Mouse (Mus musculus) MEL (cell line): ENCODE measurements around the gene Cxcr6. TPM values are rescaled to one million over a fixed set of nuclear protein-coding genes. Genes with fewer than 3 reads are reported as not detected.

Experiments
- DNase-seq: peaks from one replicate; pipeline ENCODE4 v3.0.0; 2011; ENCODE audit warnings: low read depth, low spot score
- H3K27ac ChIP-seq: 2 replicates; pipeline ENCODE4 v1.5.1; 2012; ENCODE audit warnings: low read depth, mild to moderate bottlenecking, control low read depth, low read length, moderate library complexity; ENCODE audit not compliant: control insufficient read depth
- H3K27me3 ChIP-seq, 2 experiments: fragments of 150-350 bp in 1 of 2; sonication (generic) in 1 of 2; 2 replicates each; pipeline ENCODE4 v1.6.1; 2012; ENCODE audit warnings: low read length in 2 of 2, mild to moderate bottlenecking in 2 of 2, improper control_type of control experiment in 1 of 2, moderate library complexity in 1 of 2; ENCODE audit not compliant: insufficient read depth in 2 of 2, control insufficient read depth in 1 of 2
- H3K36me3 ChIP-seq, 2 experiments: 2 replicates each; pipeline ENCODE4 v1.6.1; 2012 to 2014; ENCODE audit warnings: low read length in 2 of 2, improper control_type of control experiment in 1 of 2, inconsistent platforms in 1 of 2, mild to moderate bottlenecking in 1 of 2; ENCODE audit not compliant: insufficient read depth in 2 of 2, control insufficient read depth in 1 of 2
- H3K4me1 ChIP-seq, 2 experiments: fragments of 150-350 bp in 1 of 2; sonication (generic) in 1 of 2; 2 replicates each; pipeline ENCODE4 v1.6.1; 2012; ENCODE audit warnings: low read length in 2 of 2, improper control_type of control experiment in 1 of 2, mild to moderate bottlenecking in 1 of 2; ENCODE audit not compliant: insufficient read depth in 2 of 2, control insufficient read depth in 1 of 2
- H3K4me3 ChIP-seq, 2 experiments: fragments of 150-350 bp in 1 of 2; sonication (generic) in 1 of 2; 2 replicates each; pipeline ENCODE4 v1.5.1; 2012; ENCODE audit warnings: low read depth in 2 of 2, low read length in 2 of 2, mild to moderate bottlenecking in 2 of 2, moderate library complexity in 2 of 2, control low read depth in 1 of 2, improper control_type of control experiment in 1 of 2; ENCODE audit not compliant: control insufficient read depth in 1 of 2, insufficient read depth in 1 of 2
- H3K79me2 ChIP-seq: 2 replicates; pipeline ENCODE4 v1.6.1; 2012; ENCODE audit warnings: mild to moderate bottlenecking, low read length, moderate library complexity; ENCODE audit not compliant: control insufficient read depth, poor library complexity, insufficient read depth
- H3K9ac ChIP-seq: 2 replicates; pipeline ENCODE4 v1.6.1; 2012; ENCODE audit warnings: low read depth, mild to moderate bottlenecking, control low read depth, low read length, moderate library complexity; ENCODE audit not compliant: control insufficient read depth, poor library complexity, severe bottlenecking
- H3K9me3 ChIP-seq: fragments of 150-350 bp; sonication (generic); replicated peaks from 2 replicates; pipeline ENCODE4 v1.6.1; 2012; ENCODE audit warnings: mild to moderate bottlenecking, low read length, improper control_type of control experiment, moderate library complexity; ENCODE audit not compliant: insufficient read depth
- BHLHE40 ChIP-seq: IDR thresholded peaks from 2 replicates; pipeline ENCODE4 v1.6.1; 2012; ENCODE audit warnings: low read depth, mild to moderate bottlenecking, inconsistent platforms, low read length, improper control_type of control experiment, borderline replicate concordance
- CHD1 ChIP-seq: IDR thresholded peaks from 2 replicates; pipeline ENCODE4 v1.6.1; 2012; ENCODE audit warnings: low read depth, mild to moderate bottlenecking, inconsistent platforms, low read length, improper control_type of control experiment
- CTCF ChIP-seq, 3 experiments: IDR thresholded peaks in 2 of 3; conservative IDR thresholded peaks in 1 of 3; 2 replicates each; pipeline ENCODE4 v1.5.1; 2011 to 2012; ENCODE audit warnings: low read length in 3 of 3, low read depth in 2 of 3, mild to moderate bottlenecking in 2 of 3, improper control_type of control experiment in 1 of 3, inconsistent platforms in 1 of 3, mixed read lengths in 1 of 3, moderate library complexity in 1 of 3; ENCODE audit not compliant: control insufficient read depth in 1 of 3, insufficient read depth in 1 of 3, poor library complexity in 1 of 3, severe bottlenecking in 1 of 3
- E2F4 ChIP-seq: IDR thresholded peaks from 2 replicates; pipeline ENCODE4 v1.6.1; 2011; ENCODE audit warnings: low read depth, low read length, improper control_type of control experiment, borderline replicate concordance
- ELF1 ChIP-seq: IDR thresholded peaks from 2 replicates; pipeline ENCODE4 v1.6.1; 2014; ENCODE audit warnings: low read depth, mild to moderate bottlenecking, inconsistent platforms, low read length, improper control_type of control experiment, moderate library complexity
- ETS1 ChIP-seq: IDR thresholded peaks from 2 replicates; pipeline ENCODE4 v1.6.1; 2012; ENCODE audit warnings: low read depth, mild to moderate bottlenecking, inconsistent platforms, low read length, improper control_type of control experiment, moderate library complexity
- GATA1 ChIP-seq: IDR thresholded peaks from 2 replicates; pipeline ENCODE4 v1.6.1; 2011; ENCODE audit warnings: low read depth, low read length, improper control_type of control experiment
- JUND ChIP-seq: IDR thresholded peaks from 2 replicates; pipeline ENCODE4 v1.6.1; 2011; ENCODE audit warnings: low read depth, mild to moderate bottlenecking, improper control_type of control experiment, low read length
- MAZ ChIP-seq: IDR thresholded peaks from 2 replicates; pipeline ENCODE4 v1.6.1; 2012; ENCODE audit warnings: low read depth, mild to moderate bottlenecking, inconsistent platforms, low read length, improper control_type of control experiment
- MXI1 ChIP-seq: IDR thresholded peaks from 2 replicates; pipeline ENCODE4 v1.6.1; 2011; ENCODE audit warnings: mild to moderate bottlenecking, low read depth, low read length, improper control_type of control experiment
- MYB ChIP-seq: IDR thresholded peaks from 2 replicates; pipeline ENCODE4 v1.6.1; 2011; ENCODE audit warnings: mild to moderate bottlenecking, low read depth, low read length, improper control_type of control experiment
- NELFE ChIP-seq: IDR thresholded peaks from 2 replicates; pipeline ENCODE4 v1.6.1; 2011; ENCODE audit warnings: low read depth, low read length, improper control_type of control experiment
- POLR2A ChIP-seq, 2 experiments: IDR thresholded peaks; 2 replicates each; pipeline ENCODE4 v1.6.1; 2011 to 2012; ENCODE audit warnings: low read length in 2 of 2, mild to moderate bottlenecking in 2 of 2, control low read depth in 1 of 2, improper control_type of control experiment in 1 of 2, low read depth in 1 of 2, moderate library complexity in 1 of 2; ENCODE audit not compliant: control insufficient read depth in 1 of 2, insufficient read depth in 1 of 2, poor library complexity in 1 of 2
- RAD21 ChIP-seq: IDR thresholded peaks from 2 replicates; pipeline ENCODE4 v1.6.1; 2011; ENCODE audit warnings: mild to moderate bottlenecking, low read depth, low read length, improper control_type of control experiment
- RCOR1 ChIP-seq: IDR thresholded peaks from 2 replicates; pipeline ENCODE4 v1.6.1; 2012; ENCODE audit warnings: low read depth, mild to moderate bottlenecking, inconsistent platforms, low read length, improper control_type of control experiment
- SIN3A ChIP-seq: IDR thresholded peaks from 2 replicates; pipeline ENCODE4 v1.6.1; 2012; ENCODE audit warnings: low read length, improper control_type of control experiment, inconsistent platforms
- USF1 ChIP-seq: IDR thresholded peaks from 2 replicates; pipeline ENCODE4 v1.6.1; 2014; ENCODE audit warnings: low read depth, mild to moderate bottlenecking, inconsistent platforms, low read length, improper control_type of control experiment, moderate library complexity
- ZC3H11A ChIP-seq: IDR thresholded peaks from 2 replicates; pipeline ENCODE4 v1.6.1; 2012; ENCODE audit warnings: low read depth, mild to moderate bottlenecking, inconsistent platforms, low read length, improper control_type of control experiment
- ZNF384 ChIP-seq: IDR thresholded peaks from 2 replicates; pipeline ENCODE4 v1.6.1; 2012; ENCODE audit warnings: low read depth, mild to moderate bottlenecking, inconsistent platforms, low read length, improper control_type of control experiment
- polyA plus RNA-seq, 2 experiments: library from polyadenylated mRNA; stranded (reverse) in 1 of 2; unstranded in 1 of 2; fragments of >175 nt in 1 of 2; fragments of >200 nt in 1 of 2; gene quantifications; 2 replicates each; pipeline versions ENCODE4 v1.2.1 to v1.2.4; 2012; ENCODE audit warnings: low replicate concordance in 2 of 2, low read depth in 1 of 2; ENCODE audit not compliant: insufficient read length in 2 of 2, insufficient read depth in 1 of 2, missing spikeins in 1 of 2
- total RNA-seq: library from RNA; depleted of rRNA; stranded (reverse); fragments of 300-350 nt; gene quantifications from 2 replicates; pipeline ENCODE4 v1.2.3, GENCODE M21; 2012

Cxcr6 gene
- total and polyA plus RNA-seq, 3 experiments, result 0.04 TPM; not detected in 2

- H3K4me3 ChIP-seq, result no peak overlapping the region
- no peaks in the 10 kb centered on the region for H3K9me3 ChIP-seq
- no peaks in the 10 kb centered on the region for H3K79me2 ChIP-seq
- H3K9ac ChIP-seq, result no peak overlapping the region
- no peak for TF ChIP-seq MYB
- no peak for TF ChIP-seq ZNF384
- TF ChIP-seq BHLHE40, result no peak
- TF ChIP-seq CHD1, result no peak
- no peak for TF ChIP-seq RAD21
- H3K4me1 ChIP-seq, result no peaks in the 10 kb centered on the region
- H3K36me3 ChIP-seq, result no peaks in the 10 kb centered on the region
- DNase-seq, result no peak
- peaks cover 4% of the 10 kb centered on the region in 2 experiments; a peak in 3 of 4 replicates for H3K27me3 ChIP-seq
- no peak overlapping the region for H3K27ac ChIP-seq
Observed at GRCm38 (mm10) chr9:123768443-123768842, 37.8 kb upstream of the Cxcr6 start.

GRCm38 (mm10) chr9:123769532-123769931 is 36.7 kb upstream of the Cxcr6 start:
- Histone ChIP-seq H3K36me3 (no peaks in the 10 kb centered on the region), H3K4me3 (no peak overlapping the region)
- DNase-seq, result no peak
- TF ChIP-seq BHLHE40 (no peak), ZNF384 (no peak), CTCF (IDR thresholded peaks at IDR 0.05 in 2 of 3, conservative IDR thresholded peaks at IDR 0.05 in 1 of 3; ENCODE audit: control insufficient read depth in 1 of 3, insufficient read depth in 1 of 3, low read depth in 2 of 3, low read length in 3 of 3, poor library complexity in 1 of 3, severe bottlenecking in 1 of 3) (no peak), NELFE (no peak), RCOR1 (no peak), CHD1 (no peak), JUND (no peak), ZC3H11A (no peak), RAD21 (no peak), POLR2A (IDR thresholded peaks at IDR 0.05; ENCODE audit: control insufficient read depth in 1 of 2, insufficient read depth in 1 of 2, low read depth in 1 of 2, low read length in 2 of 2, poor library complexity in 1 of 2) (no peak), USF1 (no peak), ETS1 (no peak), SIN3A (no peak), E2F4 (no peak), MAZ (no peak), MXI1 (no peak), ELF1 (no peak), GATA1 (no peak)
- TF ChIP-seq, all 39 proteins: peak for 0
- H3K27ac ChIP-seq, result no peak overlapping the region
- H3K4me1 ChIP-seq, result no peaks in the 10 kb centered on the region
- H3K27me3 ChIP-seq, result peaks cover 4% of the 10 kb centered on the region in 2 experiments; a peak in 3 of 4 replicates
- no peaks in the 10 kb centered on the region for H3K79me2 ChIP-seq
- H3K9ac ChIP-seq, result no peak overlapping the region
- no peaks in the 10 kb centered on the region for H3K9me3 ChIP-seq
